Mouse (Mus musculus) left cerebral cortex, adult 2 months (tissue): ENCODE results near the gene Dennd1b. TPM values are rescaled to one million over a fixed set of nuclear protein-coding genes. Genes with fewer than 3 reads are reported as not detected.

Experiments
- DNase-seq, 2 experiments: peaks; one replicate each; pipeline ENCODE4 v3.0.0; 2021 to 2022; ENCODE audit warnings: low spot score in 2 of 2, mixed read lengths in 1 of 2; ENCODE audit errors: extremely low spot score in 1 of 2
- H3K27ac ChIP-seq: fragments of 200-600 bp; 2 replicates; pipeline ENCODE4 v1.8.1; 2022
- H3K4me3 ChIP-seq: fragments of 200-600 bp; 2 replicates; pipeline ENCODE4 v1.8.1; 2022
- CTCF ChIP-seq: fragments of 200-600 bp; IDR thresholded peaks from 2 replicates; pipeline ENCODE4 v1.8.1; 2022; ENCODE audit warnings: antibody characterized with exemption, mild to moderate bottlenecking, moderate library complexity
- intact Hi-C: fragments of 180-260 bp; cut with DNase I; formaldehyde crosslinking; loops from one replicate; pipeline ENCODE4 v1.15.1; 2025
- total RNA-seq, 2 experiments: library from RNA; stranded (reverse); gene quantifications; 2 replicates each; pipeline ENCODE4 v1.2.3; 2021

Dennd1b gene
- total RNA-seq, 2 experiments from 2014 or later: 44.6 to 48.9 TPM

DNA sequence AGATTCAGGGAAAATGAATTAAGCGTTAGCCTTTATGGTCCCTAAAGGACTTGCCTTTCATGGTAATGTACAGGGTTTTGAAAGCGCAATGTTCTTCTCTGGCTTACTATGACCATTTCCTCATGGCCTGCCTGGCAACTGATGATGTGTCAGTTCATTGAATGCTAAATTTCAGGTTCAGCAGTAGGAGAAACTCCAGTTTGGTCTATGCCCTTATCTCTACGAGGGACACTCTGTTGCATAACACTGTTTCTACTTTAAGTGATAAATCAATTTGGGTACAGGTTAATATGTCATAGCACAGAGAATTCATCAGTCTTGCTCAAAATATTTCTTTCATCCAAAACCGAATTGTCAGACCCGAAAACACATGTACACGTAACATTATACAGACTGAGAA lies 133.1 kb downstream of the Dennd1b start:
- DNase-seq: no peak
- TF ChIP-seq CTCF: no peak
- H3K27ac ChIP-seq: no peak overlapping the region
- no peak overlapping the region for H3K4me3 ChIP-seq
- intact Hi-C loops: no loop called here

DNA sequence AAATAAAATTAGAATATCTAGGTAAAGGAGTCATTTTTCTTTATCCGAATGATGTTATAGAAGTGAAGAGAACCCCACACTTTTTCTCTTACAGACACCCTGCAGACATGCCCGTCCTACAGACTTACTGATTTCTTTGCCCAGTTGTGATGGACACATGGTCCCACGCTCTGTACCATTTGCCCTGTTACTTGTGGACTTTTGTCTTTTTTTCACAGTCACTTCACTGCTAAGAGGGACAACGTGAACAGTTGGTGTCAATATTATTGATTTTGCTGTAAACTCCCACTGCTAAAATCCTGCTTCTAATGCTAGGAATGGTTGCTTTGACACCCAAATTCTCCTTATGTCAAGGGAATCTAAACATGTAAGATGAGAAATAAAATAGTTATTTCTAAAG lies 134.9 kb downstream of the Dennd1b start:
- Histone ChIP-seq H3K4me3 (no peak overlapping the region), H3K27ac (no peak overlapping the region)
- TF ChIP-seq CTCF: no peak
- intact Hi-C loops: no loop called here
- DNase-seq: no peak

DNA sequence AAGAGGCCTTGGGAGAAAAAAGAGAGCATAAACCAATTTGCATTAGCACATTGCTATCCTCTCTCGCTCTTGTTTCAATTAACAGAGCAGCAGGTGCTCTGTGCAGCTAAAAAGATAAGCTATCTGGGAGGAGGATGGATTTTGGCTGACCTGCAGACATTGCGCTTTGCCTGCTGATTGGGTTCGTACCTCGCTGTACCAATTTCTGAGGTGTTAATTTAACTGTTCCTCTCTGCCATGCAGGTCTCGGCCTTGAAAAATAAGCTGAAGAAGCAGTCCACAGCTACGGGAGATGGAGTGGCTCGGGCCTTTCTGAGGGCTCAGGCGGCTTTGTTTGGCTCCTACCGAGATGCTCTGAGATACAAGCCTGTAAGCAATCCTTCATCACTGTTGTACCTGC lies 138.5 kb downstream of the Dennd1b start:
- no peak overlapping the region for H3K4me3 ChIP-seq
- DNase-seq: no peak
- no peak overlapping the region for H3K27ac ChIP-seq
- TF ChIP-seq CTCF: no peak
- intact Hi-C loops: no loop called here

DNA sequence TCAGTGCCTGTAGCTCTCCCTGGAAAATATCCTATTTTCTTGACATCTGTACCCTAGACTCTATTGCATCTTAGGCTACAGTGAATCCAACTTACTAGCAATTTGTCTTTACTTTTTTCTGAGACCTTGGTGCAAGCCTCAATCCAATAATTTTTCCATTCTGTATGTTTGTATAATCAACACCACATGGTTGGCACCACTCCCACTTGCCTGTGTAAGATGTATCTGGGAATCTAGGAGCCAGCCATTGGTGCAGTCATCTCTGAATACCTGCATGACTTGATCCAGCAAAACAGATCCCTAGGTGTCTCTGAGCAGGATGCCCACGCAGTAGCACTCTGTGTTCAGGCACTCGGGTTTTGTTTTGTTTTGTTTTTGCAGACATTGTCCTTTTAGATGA lies 145.0 kb downstream of the Dennd1b start:
- no peak for DNase-seq
- H3K4me3 ChIP-seq: no peak overlapping the region
- no peak overlapping the region for H3K27ac ChIP-seq
- TF ChIP-seq CTCF: no peak
- intact Hi-C loops: no loop called here

DNA sequence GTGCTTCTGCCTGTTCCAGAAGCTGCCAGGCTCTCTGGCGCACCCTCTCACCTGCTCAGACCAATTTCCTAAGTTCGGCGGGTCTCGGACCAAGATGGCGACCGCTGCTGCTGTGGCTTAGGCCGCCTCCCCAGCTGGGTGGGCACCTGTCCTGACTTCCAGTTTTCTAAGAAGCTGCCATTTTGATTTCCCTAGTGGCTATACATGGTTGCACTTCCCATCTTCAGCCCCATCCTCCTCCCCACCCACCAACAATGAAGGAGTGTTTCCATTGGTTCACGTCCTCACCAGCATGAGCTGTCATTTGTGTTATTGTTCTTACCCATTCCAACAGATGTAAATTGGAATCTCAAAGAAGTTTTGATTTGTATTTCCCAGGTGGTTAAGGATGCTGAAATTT lies 159.4 kb downstream of the Dennd1b start:
- intact Hi-C loops: no loop called here
- no peak for DNase-seq
- TF ChIP-seq CTCF: no peak
- Histone ChIP-seq H3K27ac (no peak overlapping the region), H3K4me3 (no peak overlapping the region)

DNA sequence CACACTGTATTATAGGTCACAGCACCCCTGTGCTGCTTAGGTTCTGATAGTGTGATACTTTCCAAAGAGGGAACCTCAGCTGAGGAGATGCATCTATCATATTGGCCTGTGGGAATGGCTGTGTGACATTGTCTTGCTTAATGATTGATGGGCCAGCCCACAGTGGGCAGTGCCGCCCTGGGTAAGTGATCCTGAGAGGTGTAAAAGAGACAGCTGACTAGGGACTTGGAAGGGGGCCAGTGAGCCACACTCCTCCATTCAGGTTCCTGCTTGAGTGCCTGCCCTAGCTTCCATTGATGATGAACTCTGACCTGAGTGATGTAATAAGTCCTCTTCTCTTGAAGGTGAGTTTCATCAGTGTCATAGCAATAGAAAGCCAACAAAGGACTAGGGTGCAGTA lies 176.4 kb downstream of the Dennd1b start:
- Histone ChIP-seq H3K4me3 (no peak overlapping the region), H3K27ac (no peak overlapping the region)
- intact Hi-C loops: no loop called here
- no peak for TF ChIP-seq CTCF
- DNase-seq: no peak

DNA sequence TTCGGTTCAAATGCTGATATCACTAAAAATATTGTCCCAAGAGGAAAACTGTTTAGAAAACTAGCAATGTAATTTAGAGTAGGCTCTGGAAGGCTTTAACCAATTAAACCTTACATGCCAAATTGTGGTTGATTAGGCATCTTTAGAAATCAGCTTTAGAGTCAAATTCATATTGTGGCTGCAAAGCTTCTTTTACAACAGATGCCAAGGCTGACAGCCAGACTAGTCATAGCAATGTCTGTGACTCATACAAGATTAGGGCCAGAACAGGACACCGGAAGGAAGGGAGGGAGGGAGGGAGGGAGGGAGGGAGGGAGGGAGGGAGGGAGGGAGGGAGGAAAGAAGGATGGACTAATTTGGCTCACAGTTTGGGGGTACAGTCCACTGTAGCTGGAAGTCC lies 182.3 kb downstream of the Dennd1b start:
- H3K27ac ChIP-seq: no peak overlapping the region
- intact Hi-C loops: no loop called here
- no peak for TF ChIP-seq CTCF
- H3K4me3 ChIP-seq: no peak overlapping the region
- no peak for DNase-seq

DNA sequence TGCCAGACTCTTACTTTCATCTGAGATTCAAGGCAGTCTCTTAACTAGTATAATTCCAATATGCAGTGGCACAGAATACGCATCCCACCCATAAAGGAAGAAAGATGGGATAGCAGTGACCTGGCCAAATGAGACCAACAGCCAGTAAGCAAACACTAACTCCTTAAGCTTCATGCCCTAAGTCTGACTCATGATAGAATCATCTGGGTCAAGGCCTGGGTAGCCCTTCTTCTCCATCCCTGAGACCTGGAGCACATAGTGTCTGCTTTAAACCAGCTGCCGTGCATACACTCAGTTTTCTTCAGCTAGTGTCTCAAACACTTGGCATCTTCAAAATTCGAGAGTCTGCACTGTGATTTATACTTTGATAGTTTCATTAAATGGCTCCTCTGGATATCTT lies 183.1 kb downstream of the Dennd1b start:
- no peak for DNase-seq
- intact Hi-C loops: no loop called here
- no peak overlapping the region for H3K27ac ChIP-seq
- TF ChIP-seq CTCF: no peak
- no peak overlapping the region for H3K4me3 ChIP-seq

DNA sequence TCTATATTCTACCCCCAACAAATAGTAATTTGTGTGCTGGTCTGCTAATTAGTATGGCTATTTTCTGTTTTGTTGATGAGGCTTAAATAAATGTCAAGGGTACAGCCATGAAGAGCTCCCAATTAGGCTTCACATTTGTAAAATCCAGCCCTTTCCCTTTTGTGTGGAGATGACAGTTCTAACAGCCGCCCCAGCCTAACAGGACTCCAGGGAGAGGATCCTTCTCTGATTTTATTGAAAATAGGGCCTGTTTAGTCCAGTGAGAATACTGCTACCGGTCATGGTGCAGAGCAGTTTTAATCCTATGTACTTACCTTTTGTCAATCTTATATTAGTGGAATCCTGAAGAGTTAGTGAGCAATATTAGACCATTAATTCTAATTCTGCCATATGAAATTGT lies 189.8 kb downstream of the Dennd1b start:
- Histone ChIP-seq H3K4me3 (no peak overlapping the region), H3K27ac (no peak overlapping the region)
- intact Hi-C loops: no loop called here
- TF ChIP-seq CTCF: no peak
- no peak for DNase-seq

DNA sequence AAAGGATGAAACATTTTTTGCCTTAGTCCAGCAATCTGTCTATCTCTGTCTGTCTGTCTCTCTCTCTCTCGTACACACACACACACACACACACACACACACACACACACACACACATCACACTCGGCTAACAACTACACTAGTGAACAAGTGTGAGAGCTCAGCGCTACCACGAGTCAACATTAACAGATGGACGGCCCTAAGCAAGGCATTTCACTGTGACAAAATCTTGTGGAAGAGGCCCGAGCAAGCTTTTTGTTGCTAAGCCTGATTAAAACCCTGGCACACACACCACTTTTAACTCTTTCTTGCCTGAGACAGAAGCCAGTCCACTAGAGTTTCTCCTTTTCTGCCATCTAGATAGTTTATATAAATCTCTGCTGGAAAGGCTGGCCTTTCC lies 190.3 kb downstream of the Dennd1b start:
- TF ChIP-seq CTCF: no peak
- DNase-seq: no peak
- no peak overlapping the region for H3K27ac ChIP-seq
- intact Hi-C loops: no loop called here
- H3K4me3 ChIP-seq: no peak overlapping the region

DNA sequence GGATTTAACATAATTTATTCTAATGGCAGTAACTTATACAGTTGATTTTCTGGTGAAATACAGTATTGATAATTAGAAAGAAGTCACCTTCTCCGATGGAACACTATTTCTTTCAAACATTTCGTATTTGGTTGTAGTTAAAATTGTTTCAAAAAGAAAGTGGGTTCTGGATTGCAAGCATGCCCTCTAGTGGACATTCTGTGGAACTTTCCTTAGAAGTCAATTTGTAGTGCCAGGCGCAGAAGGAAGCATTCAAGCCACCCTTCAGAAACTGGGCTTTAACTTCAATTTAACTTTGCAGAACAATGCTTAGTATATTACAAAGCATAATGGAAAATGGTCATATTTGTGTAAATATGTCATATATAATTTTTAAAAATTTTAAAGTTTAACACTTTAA lies 193.2 kb downstream of the Dennd1b start:
- no peak for DNase-seq
- peak; percentile 91 for TF ChIP-seq CTCF
- Histone ChIP-seq H3K4me3 (no peak overlapping the region), H3K27ac (no peak overlapping the region)
- intact Hi-C loops: loop anchor here (1.0 to 5.0 kb wide), 3 partner anchors 112 to 829 kb away; no protein-coding TSS in a partner anchor

DNA sequence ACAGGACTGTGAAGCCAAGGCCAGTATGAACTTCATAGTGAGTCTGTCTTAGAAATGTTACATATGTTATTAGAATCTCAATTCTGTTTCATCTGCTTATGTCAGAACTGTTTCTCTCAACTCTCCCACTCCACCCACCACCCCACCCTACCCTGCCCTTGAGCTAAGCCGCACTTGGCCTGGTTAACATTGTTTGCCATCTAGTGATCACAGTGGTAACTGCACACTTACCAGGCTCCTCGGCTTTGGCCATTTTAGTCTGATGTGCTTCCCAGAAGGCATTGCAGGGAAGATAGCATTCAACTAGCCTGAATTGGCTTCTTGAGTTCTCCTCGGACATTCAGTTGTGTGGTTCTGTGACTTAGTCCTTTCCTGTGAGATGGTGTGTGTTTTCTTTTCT lies 198.4 kb downstream of the Dennd1b start:
- Histone ChIP-seq H3K27ac (no peak overlapping the region), H3K4me3 (no peak overlapping the region)
- intact Hi-C loops: loop anchor here (5.0 to 10.0 kb wide), 2 partner anchors 183 to 1029 kb away; no protein-coding TSS in a partner anchor
- DNase-seq: no peak
- TF ChIP-seq CTCF: no peak; the same call in 1 of the 2 replicates

DNA sequence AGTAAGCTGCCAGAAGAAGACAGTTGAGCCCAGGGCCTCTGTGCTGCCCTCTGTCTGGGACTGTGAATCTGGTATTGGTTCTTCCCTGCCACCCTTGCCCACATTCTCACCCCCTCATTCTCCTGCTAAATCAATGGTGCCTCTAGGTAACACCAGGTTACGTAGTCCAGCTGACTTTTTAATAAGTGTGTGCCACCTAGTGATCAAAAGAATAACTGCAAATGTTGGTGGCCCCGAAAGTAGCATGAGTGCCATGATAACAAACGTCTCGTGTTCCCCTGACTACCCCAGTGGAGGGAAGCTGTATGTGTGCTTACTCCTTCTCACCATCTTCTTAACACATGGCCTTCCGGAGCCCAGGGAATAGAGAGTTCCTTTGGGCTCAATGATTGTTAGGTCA lies 199.6 kb downstream of the Dennd1b start:
- Histone ChIP-seq H3K4me3 (no peak overlapping the region), H3K27ac (no peak overlapping the region)
- peak; percentile 62 for TF ChIP-seq CTCF
- intact Hi-C loops: loop anchor here (5.0 to 10.0 kb wide), 2 partner anchors 182 to 1031 kb away; no protein-coding TSS in a partner anchor
- peak in 1 of 2 experiments; percentile 22 for DNase-seq
